Mouse (Mus musculus): ENCODE data around the gene Tk1.
"Not testable (repeated sequence)": the region's sequence is repeated elsewhere in the genome, so short reads cannot be mapped to it uniquely, and the experiment has no call there.

The Tk1 gene

GRCm38 (mm10) chr11:117820173-117820572 lies 5.7 kb downstream of the Tk1 start:
- no peak for DNase-seq

- no peak for DNase-seq
These were observed 6.8 kb downstream of the Tk1 start for GRCm38 (mm10) chr11:117819095-117819494.

GRCm38 (mm10) chr11:117816389-117816996 lies 9.4 kb downstream of the Tk1 start:
- DNase-seq, result no peak

GRCm38 (mm10) chr11:117815850-117816249 lies 10.0 kb downstream of the Tk1 start:
- not testable (repeated sequence) for DNase-seq

- no peak for DNase-seq
These were observed 11.1 kb downstream of the Tk1 start for GRCm38 (mm10) chr11:117814704-117815366.

- DNase-seq, result no peak
These were observed 12.0 kb downstream of the Tk1 start for GRCm38 (mm10) chr11:117813867-117814266.

GRCm38 (mm10) chr11:117810401-117811046 lies 15.4 kb downstream of the Tk1 start:
- DNase-seq, result peak; percentile 92

- peak; percentile 86 for DNase-seq
These were observed 16.2 kb downstream of the Tk1 start, which contains the start of the genes Gm20708 and Syngr2 for GRCm38 (mm10) chr11:117809407-117810311. Gm20708 (plus strand) TSS chr11:117809668. Syngr2 (plus strand) TSS chr11:117809668.

GRCm38 (mm10) chr11:117806781-117807180 lies 19.1 kb downstream of the Tk1 start:
- DNase-seq, result no peak

GRCm38 (mm10) chr11:117803166-117803688 lies 22.7 kb downstream of the Tk1 start:
- DNase-seq, result no peak

GRCm38 (mm10) chr11:117801650-117802049 lies 24.2 kb downstream of the Tk1 start:
- no peak for DNase-seq

GRCm38 (mm10) chr11:117800038-117800437 lies 25.9 kb downstream of the Tk1 start:
- no peak for DNase-seq

GRCm38 (mm10) chr11:117799174-117799573 lies 26.7 kb downstream of the Tk1 start:
- no peak for DNase-seq

GRCm38 (mm10) chr11:117798160-117798541 lies 27.7 kb downstream of the Tk1 start:
- DNase-seq, result no peak

- DNase-seq, result no peak
These were observed 28.3 kb downstream of the Tk1 start, which contains the start of gene 6030468B19Rik for GRCm38 (mm10) chr11:117797511-117798159. 6030468B19Rik (plus strand) TSS chr11:117797660.

GRCm38 (mm10) chr11:117796954-117797353 lies 28.9 kb downstream of the Tk1 start:
- no peak for DNase-seq

GRCm38 (mm10) chr11:117794035-117794551 lies 31.8 kb downstream of the Tk1 start:
- DNase-seq, result no peak

- DNase-seq, result peak; percentile 82
These were observed 33.5 kb downstream of the Tk1 start for GRCm38 (mm10) chr11:117792281-117792888.

GRCm38 (mm10) chr11:117791441-117791761 lies 34.5 kb downstream of the Tk1 start:
- DNase-seq, result no peak

- peak; percentile 48 for DNase-seq
These were observed 35.0 kb downstream of the Tk1 start for GRCm38 (mm10) chr11:117790703-117791440.

- peak; percentile 71 for DNase-seq
These were observed 35.6 kb downstream of the Tk1 start for GRCm38 (mm10) chr11:117790286-117790685.

Measured in kidney, adult 18-20 months (tissue).